Mouse (Mus musculus): ENCODE data around the gene Peak1.

DNA sequence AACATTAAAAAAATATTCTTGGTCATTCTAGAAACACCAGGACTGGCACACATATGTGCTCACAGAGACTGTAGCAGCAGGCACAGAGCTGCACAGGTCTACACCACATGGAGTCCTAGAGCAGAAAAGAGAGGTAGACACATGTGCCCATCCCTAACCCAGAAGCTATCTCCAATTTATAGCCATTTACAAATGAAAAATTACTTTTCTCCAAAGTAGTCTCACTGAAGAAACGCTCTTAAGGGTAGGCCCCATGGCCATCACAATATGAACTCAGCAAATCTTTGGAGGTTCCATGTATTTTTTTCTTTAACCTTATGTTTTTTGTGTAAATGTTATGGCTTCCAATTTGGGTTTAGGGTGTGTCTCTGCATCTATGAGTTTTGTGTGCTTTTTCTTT, 2.4 kb upstream of the Peak1 start:
- TF ChIP-seq CTCF (IDR thresholded peaks at IDR 0.05; ENCODE audit: extremely low read depth, insufficient read depth, insufficient read length, insufficient replicate concordance): no peak
- no peak for TF ChIP-seq POLR2A (IDR thresholded peaks at IDR 0.05; ENCODE audit: low read depth, low read length)
